Mouse (Mus musculus): Measurements from ENCODE around the gene Gm21409.
"Not testable (repeated sequence)": the region's sequence is repeated elsewhere in the genome, so short reads cannot be mapped to it uniquely, and the experiment has no call there.

Gm21409 gene

GRCm38 (mm10) chrY:84746385-84746784, at the start of gene Gm21409:
Gene Gm21409 (plus strand): TSS chrY:84746685.
- in situ Hi-C loops (cut with MboI, MseI): not testable (repeated sequence)
